Mouse (Mus musculus) forebrain, embryonic 15.5 days (tissue): ENCODE measurements around the gene Orc4. TPM values are rescaled to one million over a fixed set of nuclear protein-coding genes. Genes with fewer than 3 reads are reported as not detected.

Source experiments
- ATAC-seq: fragments of 200-750 bp; cut with Nextera tagmentation; replicated peaks from 2 replicates; pipeline ENCODE4 v1.8.0; 2017; ENCODE audit warnings: mild to moderate bottlenecking, moderate TSS enrichment, moderate library complexity
- H3K27ac ChIP-seq: fragments of 300-500 bp; sonication (generic); replicated peaks from 2 replicates; pipeline ENCODE4 v1.5.1; 2015; ENCODE audit warnings: mild to moderate bottlenecking, inconsistent platforms
- H3K27me3 ChIP-seq: fragments of 300-500 bp; sonication (generic); 2 replicates; pipeline ENCODE4 v1.6.1; 2015; ENCODE audit warnings: inconsistent platforms
- H3K36me3 ChIP-seq: fragments of 300-500 bp; sonication (generic); 2 replicates; pipeline ENCODE4 v1.6.1; 2015; ENCODE audit warnings: mild to moderate bottlenecking, inconsistent platforms
- H3K4me1 ChIP-seq: fragments of 300-500 bp; sonication (generic); 2 replicates; pipeline ENCODE4 v1.6.1; 2015; ENCODE audit warnings: inconsistent platforms
- H3K4me2 ChIP-seq: fragments of 300-500 bp; sonication (generic); replicated peaks from 2 replicates; pipeline ENCODE4 v1.6.1; 2015; ENCODE audit warnings: mild to moderate bottlenecking, inconsistent platforms
- H3K4me3 ChIP-seq: fragments of 300-500 bp; sonication (generic); 2 replicates; pipeline ENCODE4 v1.5.1; 2015; ENCODE audit warnings: mild to moderate bottlenecking, inconsistent platforms
- H3K9ac ChIP-seq: fragments of 300-500 bp; sonication (generic); replicated peaks from 2 replicates; pipeline ENCODE4 v1.6.1; 2015; ENCODE audit warnings: mild to moderate bottlenecking, inconsistent platforms
- H3K9me3 ChIP-seq: fragments of 300-500 bp; sonication (generic); 2 replicates; pipeline ENCODE4 v1.6.1; 2016; ENCODE audit warnings: inconsistent platforms
- WGBS: fragments of 180-500 bp; shearing (Covaris S2); methylation state at CpG from one replicate; pipeline ENCODE4 v1.1.7; 2015; ENCODE audit warnings: mixed read lengths; 5-methylcytosine and 5-hydroxymethylcytosine counted together
- polyA plus RNA-seq: library from polyadenylated mRNA; unstranded; fragments of >200 nt; fragmentation: Nextera tagmentation; extraction: Ambion mirVana; gene quantifications from 2 replicates; pipeline ENCODE4 v1.2.1, GENCODE M21; 2015

The Orc4 gene
- 102 and 105 TPM in 2 replicates for polyA plus RNA-seq

- H3K27me3 ChIP-seq = no peaks in the 10 kb centered on the region
- H3K9me3 ChIP-seq = no peaks in the 10 kb centered on the region
- no peak for ATAC-seq
- peak within 1 kb of the TSS; percentile 98 for H3K27ac ChIP-seq
- WGBS = 0% methylated on average over 2 of the region's 2 CpGs
- peak within 1 kb of the TSS; percentile 50 for H3K4me2 ChIP-seq
- no peaks in the 10 kb centered on the region for H3K36me3 ChIP-seq
- H3K4me1 ChIP-seq = peaks cover 20% of the 10 kb centered on the region
- H3K4me3 ChIP-seq = peak within 1 kb of the TSS; percentile 93
- peak within 1 kb of the TSS; percentile 87 for H3K9ac ChIP-seq
Observed at GRCm38 (mm10) chr2:48950252-48950315, at the start of gene Orc4. Gene Orc4, minus strand, starts transcription at chr2:48950277.

- no peak for ATAC-seq
- 89% methylated on average over 3 of the region's 3 CpGs for WGBS
- H3K36me3 ChIP-seq = no peaks in the 10 kb centered on the region
- H3K9ac ChIP-seq = no peak overlapping the region
- no peak overlapping the region for H3K27ac ChIP-seq
- no peaks in the 10 kb centered on the region for H3K4me1 ChIP-seq
- no peak overlapping the region for H3K4me3 ChIP-seq
- H3K9me3 ChIP-seq = no peaks in the 10 kb centered on the region
- H3K27me3 ChIP-seq = no peaks in the 10 kb centered on the region
- no peak overlapping the region for H3K4me2 ChIP-seq
Observed at GRCm38 (mm10) chr2:48990322-48990721, 40.2 kb upstream of the Orc4 start.

- no peaks in the 10 kb centered on the region for H3K4me1 ChIP-seq
- WGBS = 88% methylated on average over 3 of the region's 3 CpGs
- H3K9me3 ChIP-seq = no peaks in the 10 kb centered on the region
- no peak overlapping the region for H3K9ac ChIP-seq
- no peak overlapping the region for H3K4me3 ChIP-seq
- H3K27me3 ChIP-seq = no peaks in the 10 kb centered on the region
- no peaks in the 10 kb centered on the region for H3K36me3 ChIP-seq
- no peak for ATAC-seq
- H3K4me2 ChIP-seq = no peak overlapping the region
- no peak overlapping the region for H3K27ac ChIP-seq
Observed at GRCm38 (mm10) chr2:48978920-48979319, 28.8 kb upstream of the Orc4 start.

DNA sequence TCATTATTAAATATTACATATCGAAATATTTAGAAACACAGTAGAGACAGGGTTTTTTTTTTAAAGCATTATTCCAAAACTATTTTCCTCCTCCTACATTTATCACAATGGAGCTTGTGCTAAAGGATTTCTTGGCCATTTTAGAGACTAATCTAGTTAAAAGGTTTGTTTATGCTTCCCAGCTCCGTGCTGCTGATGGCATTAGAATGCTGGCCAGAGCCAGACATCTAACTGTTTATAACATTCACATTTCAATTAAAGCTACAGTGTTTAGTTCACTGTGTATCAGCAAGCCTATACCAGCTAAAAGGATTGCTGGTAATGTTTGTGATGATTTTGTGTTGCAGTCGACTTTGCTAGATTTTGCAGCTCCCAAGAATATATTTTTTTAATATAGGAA lies 6.5 kb upstream of the Orc4 start:
- Histone ChIP-seq H3K27me3 (no peaks in the 10 kb centered on the region), H3K27ac (no peak overlapping the region), H3K36me3 (no peaks in the 10 kb centered on the region), H3K4me1 (peaks cover 10% of the 10 kb centered on the region), H3K4me2 (no peak overlapping the region), H3K9ac (no peak overlapping the region), H3K9me3 (no peaks in the 10 kb centered on the region), H3K4me3 (no peak overlapping the region)
- 63% methylated on average over 3 of the region's 3 CpGs for WGBS
- no peak for ATAC-seq

- WGBS = 7% methylated on average over 6 of the region's 6 CpGs
- peak overlapping the region; percentile 98 for H3K27ac ChIP-seq
- H3K4me2 ChIP-seq = peak overlapping the region; percentile 50
- H3K9me3 ChIP-seq = no peaks in the 10 kb centered on the region
- H3K4me1 ChIP-seq = peaks cover 20% of the 10 kb centered on the region
- H3K9ac ChIP-seq = peak overlapping the region; percentile 87
- H3K36me3 ChIP-seq = no peaks in the 10 kb centered on the region
- H3K4me3 ChIP-seq = peak overlapping the region; percentile 93
- no peaks in the 10 kb centered on the region for H3K27me3 ChIP-seq
- ATAC-seq = no peak
Observed at GRCm38 (mm10) chr2:48950316-48950880, 321 bp upstream of the Orc4 start.

DNA sequence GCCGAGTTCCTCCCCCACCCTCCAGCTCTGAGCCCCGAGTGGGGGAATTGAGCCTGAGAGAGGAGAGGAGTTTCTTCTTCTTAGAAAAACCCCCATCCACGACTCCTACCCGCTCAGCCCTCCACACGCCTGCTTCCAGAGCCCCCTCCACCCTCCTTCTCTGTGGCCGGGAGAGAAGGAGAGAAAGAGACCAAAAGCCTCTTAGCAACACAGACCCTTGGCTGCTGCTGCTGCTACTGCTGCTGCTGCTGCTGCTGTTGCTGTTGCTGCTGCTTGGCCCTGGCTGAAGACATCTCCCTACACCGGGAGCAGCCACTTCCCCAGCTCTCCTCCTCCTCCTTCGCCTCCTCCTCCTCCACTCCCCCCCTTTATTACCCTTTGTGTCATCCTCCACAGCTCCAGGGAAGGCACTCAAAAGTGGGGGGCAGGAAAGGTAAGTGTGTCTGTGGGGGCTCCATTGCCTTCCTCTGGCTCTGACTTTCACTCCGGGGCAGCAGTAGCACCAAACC lies 280 bp downstream of the Orc4 start:
- no peaks in the 10 kb centered on the region for H3K27me3 ChIP-seq
- H3K4me2 ChIP-seq = peak overlapping the region; percentile 50
- H3K9ac ChIP-seq = peak overlapping the region; percentile 87
- 0% methylated on average over 8 of the region's 9 CpGs for WGBS
- H3K36me3 ChIP-seq = no peaks in the 10 kb centered on the region
- H3K4me3 ChIP-seq = peak overlapping the region; percentile 93
- no peaks in the 10 kb centered on the region for H3K9me3 ChIP-seq
- H3K4me1 ChIP-seq = peaks cover 20% of the 10 kb centered on the region
- peak overlapping the region; percentile 98 for H3K27ac ChIP-seq
- peak; percentile 79 for ATAC-seq

DNA sequence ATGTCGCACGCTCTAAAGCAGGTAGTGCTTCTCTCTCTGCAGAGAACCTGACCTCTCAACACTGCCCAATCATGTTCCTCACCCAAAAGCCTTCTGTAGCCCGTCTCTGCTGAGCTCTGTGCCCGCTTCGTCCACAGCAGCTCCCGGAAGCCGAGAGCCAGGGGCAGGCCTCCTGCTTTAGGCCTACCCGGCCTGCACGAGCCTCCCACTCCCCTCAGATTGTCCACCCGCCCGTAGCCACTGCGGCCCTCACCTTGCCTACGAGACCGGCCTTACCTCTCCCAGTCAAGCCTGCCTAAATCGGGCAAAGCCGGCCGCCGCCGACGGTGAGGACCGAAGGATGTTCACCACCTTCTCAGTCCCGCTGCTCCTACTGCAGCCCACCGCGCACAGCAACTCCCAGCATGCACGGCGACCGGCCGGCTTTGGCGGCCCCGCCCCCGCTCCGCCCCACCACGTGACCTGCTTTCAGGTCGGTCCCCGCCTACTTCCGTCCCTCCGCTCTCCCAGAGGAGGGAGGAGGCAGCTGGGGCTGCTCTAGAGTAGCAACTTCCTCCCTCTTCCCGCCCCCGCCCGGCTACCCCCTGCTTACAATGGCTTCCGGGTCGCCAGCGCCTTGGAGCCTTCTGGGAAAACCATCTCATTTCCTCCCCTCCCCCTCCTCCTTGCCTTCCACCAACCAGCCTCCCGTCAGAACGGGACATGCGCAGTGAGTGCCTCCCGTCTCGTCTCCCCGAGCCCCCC lies 1.1 kb downstream of the Orc4 start, which contains the start of gene Mbd5:
Mbd5 (plus strand) TSS at position 668 of the 744 bp plus-strand sequence.
- Histone ChIP-seq H3K9ac (peak within 1 kb of the TSS; percentile 87), H3K4me2 (peak within 1 kb of the TSS; percentile 69), H3K36me3 (no peaks in the 10 kb centered on the region), H3K27ac (peak within 1 kb of the TSS; percentile 98), H3K4me1 (peaks cover 20% of the 10 kb centered on the region), H3K4me3 (peak within 1 kb of the TSS; percentile 93), H3K9me3 (no peaks in the 10 kb centered on the region), H3K27me3 (no peaks in the 10 kb centered on the region)
- 0% methylated on average over 40 of the region's 49 CpGs for WGBS
- peak; percentile 99 for ATAC-seq

- 74% methylated on average over 3 of the region's 3 CpGs for WGBS
- Histone ChIP-seq H3K27me3 (no peaks in the 10 kb centered on the region), H3K36me3 (no peaks in the 10 kb centered on the region), H3K4me2 (peak overlapping the region; percentile 69), H3K9me3 (no peaks in the 10 kb centered on the region), H3K4me3 (peak overlapping the region; percentile 93), H3K27ac (no peak overlapping the region), H3K4me1 (peaks cover 17% of the 10 kb centered on the region), H3K9ac (peak overlapping the region; percentile 85; the same call in 1 of the 2 replicates)
- ATAC-seq = no peak
Observed at GRCm38 (mm10) chr2:48947761-48948160, 2.3 kb downstream of the Orc4 start.

DNA sequence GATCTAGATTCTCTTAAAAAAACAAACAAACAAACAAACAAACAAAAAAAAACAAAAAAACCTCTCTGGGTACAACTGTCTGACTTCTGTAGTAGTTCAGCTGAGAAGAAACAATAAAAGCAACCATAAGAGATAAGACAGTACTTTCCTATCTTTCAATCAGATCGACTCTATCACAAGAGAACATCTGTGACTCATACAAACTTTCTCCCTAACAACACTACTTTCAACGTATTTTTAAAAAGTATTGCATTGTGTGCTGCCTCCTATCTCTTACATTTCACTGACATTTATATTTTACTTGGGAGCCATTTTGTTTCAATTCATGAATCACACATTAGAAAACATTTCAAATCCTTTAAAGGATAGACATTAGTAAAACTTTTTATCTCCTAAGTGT lies 15.0 kb downstream of the Orc4 start:
- H3K27ac ChIP-seq = no peak overlapping the region
- no peak overlapping the region for H3K4me2 ChIP-seq
- no peak for ATAC-seq
- no peak overlapping the region for H3K9ac ChIP-seq
- H3K4me3 ChIP-seq = no peak overlapping the region
- H3K36me3 ChIP-seq = peaks cover 15% of the 10 kb centered on the region
- H3K9me3 ChIP-seq = no peaks in the 10 kb centered on the region
- no peaks in the 10 kb centered on the region for H3K4me1 ChIP-seq
- 90% methylated on average over 2 of the region's 2 CpGs for WGBS
- no peaks in the 10 kb centered on the region for H3K27me3 ChIP-seq

DNA sequence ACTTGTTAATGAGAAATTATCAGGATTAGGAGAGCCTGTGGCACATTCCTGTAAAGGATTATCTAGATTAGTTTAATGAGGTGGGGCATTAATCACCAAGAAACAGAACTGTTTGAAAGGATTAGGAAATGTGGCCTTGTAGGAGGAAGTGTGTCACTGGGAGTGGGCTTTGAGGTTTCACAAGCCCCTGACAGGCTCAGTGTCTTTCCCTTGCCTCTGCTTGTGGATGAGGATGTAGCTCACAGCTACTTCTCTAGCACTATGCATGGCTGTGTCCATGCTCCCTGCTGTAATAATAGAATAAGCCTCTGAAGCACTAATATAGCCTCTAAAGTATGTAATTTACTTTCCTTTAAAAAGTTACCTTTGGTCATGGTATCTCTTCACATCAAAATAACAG lies 34.2 kb downstream of the Orc4 start:
- no peak for ATAC-seq
- Histone ChIP-seq H3K9ac (no peak overlapping the region), H3K36me3 (peaks cover 19% of the 10 kb centered on the region; the same call in 1 of the 2 replicates), H3K27me3 (no peaks in the 10 kb centered on the region), H3K9me3 (no peaks in the 10 kb centered on the region), H3K4me3 (no peak overlapping the region), H3K27ac (no peak overlapping the region), H3K4me2 (no peak overlapping the region), H3K4me1 (no peaks in the 10 kb centered on the region)

DNA sequence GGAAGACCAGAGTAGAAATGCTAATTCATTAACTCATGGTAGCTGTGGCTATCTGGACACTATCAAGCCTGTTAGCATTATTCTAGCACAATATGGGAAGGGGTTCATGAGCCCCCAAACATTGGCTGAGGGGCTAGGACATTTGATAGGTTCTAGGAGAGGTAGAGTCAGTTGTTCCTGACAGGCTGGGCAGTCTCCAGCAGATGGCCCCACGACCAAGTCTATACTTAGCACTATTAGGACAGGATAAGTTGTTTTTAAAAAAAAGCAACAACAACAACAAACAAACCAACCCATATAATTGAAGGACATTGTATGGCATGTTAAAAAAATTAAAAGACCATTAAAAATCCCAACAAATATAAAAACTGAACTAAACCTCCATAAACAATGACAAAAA lies 35.9 kb downstream of the Orc4 start:
- Histone ChIP-seq H3K27me3 (no peaks in the 10 kb centered on the region), H3K9ac (no peak overlapping the region), H3K4me2 (no peak overlapping the region), H3K9me3 (no peaks in the 10 kb centered on the region), H3K4me1 (no peaks in the 10 kb centered on the region), H3K4me3 (no peak overlapping the region), H3K27ac (no peak overlapping the region), H3K36me3 (peaks cover 19% of the 10 kb centered on the region; the same call in 1 of the 2 replicates)
- ATAC-seq = no peak
- WGBS = 70% methylated on average over 1 of the region's 1 CpGs

DNA sequence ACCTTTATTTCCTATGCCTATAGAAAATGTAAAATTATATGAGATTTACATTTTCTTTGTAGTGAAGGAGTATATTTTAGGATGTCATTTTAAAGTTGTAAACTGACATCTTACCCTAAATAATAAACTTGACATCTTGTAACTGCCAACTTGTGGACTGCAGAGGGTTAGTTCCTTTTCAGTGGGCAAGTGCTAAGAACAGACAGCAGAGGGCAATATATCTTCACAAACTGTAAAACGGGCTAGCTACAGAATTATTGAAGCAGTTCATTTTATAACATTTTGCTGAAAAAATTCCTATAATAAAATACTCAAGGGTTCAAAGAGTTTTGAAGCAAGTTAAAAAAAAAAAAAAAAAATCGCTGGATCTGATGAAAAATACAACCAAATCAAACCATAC lies 41.2 kb downstream of the Orc4 start:
- ATAC-seq = no peak
- whole genome bisulfite sequencing = 53% methylated on average over 2 of the region's 2 CpGs

GRCm38 (mm10) chr2:48895186-48895585 lies 54.9 kb downstream of the Orc4 start:
- no peaks in the 10 kb centered on the region for H3K4me1 ChIP-seq
- ATAC-seq = 0 out of 2 replicates have a peak, but pooled peaks have one; percentile 24

More for the DNA sequence above, 41.2 kb downstream of the Orc4 start:
- no peak overlapping the region for H3K4me2 ChIP-seq
- no peak overlapping the region for H3K9ac ChIP-seq
- no peaks in the 10 kb centered on the region for H3K4me1 ChIP-seq
- no peak overlapping the region for H3K27ac ChIP-seq
- no peaks in the 10 kb centered on the region for H3K9me3 ChIP-seq
- peaks cover 30% of the 10 kb centered on the region for H3K36me3 ChIP-seq
- H3K27me3 ChIP-seq = no peaks in the 10 kb centered on the region
- H3K4me3 ChIP-seq = no peak overlapping the region

More at GRCm38 (mm10) chr2:48895186-48895585, 54.9 kb downstream of the Orc4 start:
- no peaks in the 10 kb centered on the region for H3K27me3 ChIP-seq
- 91% methylated on average over 3 of the region's 3 CpGs for WGBS
- no peaks in the 10 kb centered on the region for H3K9me3 ChIP-seq
- peaks cover 35% of the 10 kb centered on the region for H3K36me3 ChIP-seq
- no peak overlapping the region for H3K9ac ChIP-seq
- H3K4me2 ChIP-seq = no peak overlapping the region
- H3K27ac ChIP-seq = no peak overlapping the region
- H3K4me3 ChIP-seq = no peak overlapping the region
